Mouse (Mus musculus) mouse trophoblast stem cell (cell line): ENCODE measurements around the gene Acss2.
"Not testable (repeated sequence)": the region's sequence is repeated elsewhere in the genome, so short reads cannot be mapped to it uniquely, and the experiment has no call there.

ENCODE experiments used
- in situ Hi-C, 2 experiments: fragments of 300-500 bp; cut with MseI, MboI; formaldehyde crosslinking; loops; 2 replicates in 1 of 2; 3 replicates in 1 of 2; pipeline ENCODE4 v1.15.1; 2025

The Acss2 gene

DNA sequence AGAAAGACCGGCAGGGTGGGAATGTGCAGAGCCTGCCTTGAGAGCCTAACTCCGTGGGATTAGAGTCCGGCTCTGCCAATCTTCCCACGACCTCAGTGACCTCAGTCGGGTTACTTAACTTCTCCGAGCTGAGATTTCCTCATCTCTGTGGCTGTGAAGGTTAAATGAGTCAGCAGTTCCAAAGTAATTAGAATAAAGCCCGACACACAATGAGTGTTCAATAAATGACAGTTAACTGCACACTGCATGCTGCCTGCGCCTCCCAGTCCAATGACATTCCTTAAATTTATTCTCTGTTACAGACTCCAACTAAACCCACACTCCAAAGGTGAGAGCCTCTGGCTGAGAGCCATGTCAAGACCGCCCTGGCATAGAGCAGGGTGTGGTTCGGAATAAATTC is 67.7 kb downstream of the Acss2 start:
- in situ Hi-C loops: loop anchor here in 1 of 2 experiments (10.0 kb wide), 1 partner anchor 61 kb away; no protein-coding TSS in a partner anchor

DNA sequence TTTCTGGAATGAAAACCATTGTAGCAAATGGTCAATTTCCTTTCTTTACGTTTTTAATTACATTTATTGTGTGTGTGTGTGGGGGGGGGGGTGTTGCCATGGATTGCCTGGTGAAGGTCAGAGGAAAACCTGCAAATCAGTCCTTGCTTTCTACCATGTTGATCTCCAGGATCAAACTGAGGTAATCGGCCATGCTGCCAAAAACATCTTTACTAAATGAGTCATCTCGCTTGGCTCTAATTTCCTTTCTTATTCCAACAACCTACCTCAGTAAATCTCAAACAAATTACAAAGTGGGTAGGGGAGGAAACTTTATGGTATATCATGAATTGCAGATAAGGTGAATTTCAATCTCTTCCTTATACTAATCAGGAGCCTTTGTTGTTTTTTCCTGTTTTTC is 70.4 kb downstream of the Acss2 start:
- in situ Hi-C loops: loop anchor here in 1 of 2 experiments (10.0 kb wide), 1 partner anchor 63 kb away; no protein-coding TSS in a partner anchor

DNA sequence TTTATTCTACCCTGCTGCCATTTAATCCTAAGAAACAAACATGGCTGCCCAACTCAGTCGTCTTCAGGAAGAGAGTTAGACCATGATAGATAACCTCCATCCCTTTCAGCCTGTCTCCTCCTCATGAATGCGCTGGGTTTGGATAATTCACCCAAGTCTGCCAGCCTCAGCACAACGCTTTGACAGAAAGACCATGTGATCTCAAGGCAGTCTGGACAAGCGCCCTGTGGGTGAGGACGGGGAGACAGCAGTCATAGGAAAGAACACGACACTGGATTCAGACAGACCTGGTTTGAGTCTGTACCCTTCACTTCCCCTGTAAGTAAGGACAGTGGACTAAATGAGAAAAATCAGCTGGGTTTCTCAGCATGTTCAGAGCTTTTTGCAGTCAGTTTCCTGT is 71.8 kb downstream of the Acss2 start:
- in situ Hi-C loops: loop anchor here in 1 of 2 experiments (10.0 kb wide), 1 partner anchor 65 kb away; no protein-coding TSS in a partner anchor

DNA sequence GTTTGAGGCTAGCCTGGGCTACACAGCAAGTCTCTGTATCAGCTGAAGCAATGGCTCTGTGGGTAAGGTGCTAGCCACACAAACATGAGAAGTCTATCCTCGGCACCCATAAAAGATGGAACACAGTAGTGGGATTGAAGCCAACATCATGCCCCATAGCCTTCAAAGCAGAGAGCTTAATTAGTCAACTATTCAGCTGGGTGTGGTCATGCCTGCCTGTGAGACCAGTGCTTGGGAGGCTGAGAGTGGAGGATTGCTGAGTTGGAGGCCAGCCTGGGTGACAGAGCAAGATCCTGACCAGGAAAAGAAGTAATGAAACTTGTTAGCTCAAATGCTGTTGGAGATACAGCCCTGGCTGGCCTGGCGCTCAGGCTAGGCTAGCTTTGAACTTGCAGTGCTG is 73.1 kb downstream of the Acss2 start:
- in situ Hi-C loops: no loop called here

DNA sequence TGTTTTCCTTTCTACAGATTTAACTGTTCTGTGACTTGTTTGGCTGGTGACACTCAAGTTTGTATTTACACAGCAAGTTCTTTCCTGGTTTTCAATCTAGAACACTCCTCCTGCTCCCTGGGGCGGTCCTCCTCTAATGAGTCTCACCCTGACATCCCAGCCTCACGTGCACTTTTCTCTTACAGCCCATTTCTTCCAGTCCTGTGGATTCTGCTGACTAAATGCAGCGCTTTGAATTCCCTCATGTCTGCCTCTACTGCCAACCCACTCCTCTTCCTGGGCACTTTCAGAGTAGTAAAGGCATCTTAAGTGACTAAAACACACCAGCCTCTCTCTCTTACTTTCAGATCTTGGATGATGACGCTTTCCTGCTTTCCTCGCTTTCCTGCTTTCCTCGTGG is 73.9 kb downstream of the Acss2 start:
- in situ Hi-C loops: no loop called here

DNA sequence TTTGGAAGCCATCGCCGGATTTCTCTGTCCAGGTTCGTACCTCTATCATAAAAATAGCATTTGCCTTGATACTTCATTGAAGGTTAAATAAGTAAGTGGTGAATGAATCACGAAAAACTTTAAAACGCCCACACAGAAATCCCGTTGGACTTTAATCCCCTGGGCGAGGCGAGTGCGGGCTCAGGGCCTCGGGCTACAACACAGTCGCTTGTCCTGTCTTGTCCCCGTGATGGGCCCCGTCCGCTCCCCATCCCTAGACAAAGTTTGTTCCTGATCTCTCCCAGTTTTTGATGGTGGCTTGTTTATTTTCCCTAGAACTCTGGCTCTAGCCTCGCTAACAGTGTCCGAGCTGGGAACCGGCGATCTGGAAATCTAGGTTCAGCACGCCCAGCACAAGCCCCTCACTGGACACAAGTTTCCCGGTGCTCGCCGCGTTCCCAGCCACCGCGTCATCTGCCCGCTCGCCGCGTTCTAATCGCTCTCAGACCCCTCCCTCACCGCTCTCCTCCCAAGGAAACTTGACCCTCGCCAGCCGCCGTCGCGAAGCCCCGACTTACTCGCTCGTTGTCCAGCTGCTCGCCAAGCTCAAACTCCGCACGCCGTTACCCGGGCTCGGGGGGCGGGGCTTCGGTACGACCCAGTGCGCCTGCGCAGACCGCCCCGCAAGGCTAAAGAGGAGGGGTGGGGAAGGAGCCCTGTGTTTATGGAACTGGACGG is 74.5 kb downstream of the Acss2 start, which contains the start of gene Gss:
TSS of gene Gss (minus strand) at position 674 of the 717 bp plus-strand sequence.
- in situ Hi-C loops: no loop called here

DNA sequence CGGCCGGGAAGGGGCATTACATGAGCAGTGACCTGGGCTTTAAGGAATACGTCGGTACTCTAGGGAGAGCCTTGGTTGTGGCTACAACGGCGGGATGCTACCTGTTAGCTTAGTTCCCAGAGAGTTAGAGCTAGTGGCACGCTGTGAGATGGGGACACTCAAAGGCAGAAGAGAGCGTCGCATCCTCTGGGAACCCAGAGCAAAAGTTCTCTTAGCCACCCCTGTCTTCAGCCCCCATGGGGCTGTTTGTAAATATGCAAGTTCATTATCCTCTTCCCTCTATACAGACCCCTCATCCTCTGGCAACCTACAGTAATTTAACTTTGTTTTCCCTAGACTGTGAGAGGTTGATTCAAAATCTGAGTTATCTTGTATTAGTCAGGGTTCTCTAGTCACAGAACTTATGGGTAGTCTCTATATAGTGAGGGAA is 75.1 kb downstream of the Acss2 start:
- in situ Hi-C loops: no loop called here

DNA sequence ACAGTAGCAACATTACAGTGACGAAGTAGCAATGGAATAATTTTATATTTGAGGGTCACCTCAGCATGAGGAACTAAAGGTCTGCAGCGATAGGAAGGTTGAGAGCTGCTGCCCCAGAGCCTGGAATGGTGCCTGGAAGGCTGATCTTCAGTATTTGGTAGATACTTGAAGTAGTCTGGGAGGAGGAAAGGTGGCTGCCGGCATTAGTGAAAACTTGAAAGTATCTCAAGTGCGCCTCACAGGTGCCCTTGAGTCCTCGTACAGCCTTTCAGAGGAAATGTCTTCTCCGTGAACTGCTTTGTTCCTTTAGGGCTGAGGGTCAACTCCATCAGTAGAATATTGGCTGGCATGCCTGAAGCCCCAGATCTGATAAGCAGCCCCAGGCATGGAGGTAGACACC is 77.8 kb downstream of the Acss2 start:
- in situ Hi-C loops: no loop called here

DNA sequence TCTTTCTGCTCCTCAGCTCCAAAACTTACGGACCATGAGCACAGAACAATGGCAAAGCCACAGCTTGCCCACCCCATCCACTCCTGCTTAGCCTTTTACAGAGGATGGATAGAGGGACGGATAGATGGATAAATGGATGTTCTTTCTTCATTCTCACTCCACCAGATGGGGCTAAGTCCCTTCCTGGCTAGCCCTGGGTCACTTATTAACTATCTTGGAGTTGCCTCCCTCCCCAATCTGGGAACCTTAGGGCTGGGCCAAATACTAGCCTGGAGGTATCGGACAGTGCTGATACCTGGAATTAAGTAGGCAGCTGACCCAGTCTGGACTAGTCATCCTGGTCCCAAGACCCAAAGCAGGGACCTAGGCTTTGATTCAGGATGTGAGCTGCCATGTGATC is 86.0 kb downstream of the Acss2 start:
- in situ Hi-C loops: no loop called here

DNA sequence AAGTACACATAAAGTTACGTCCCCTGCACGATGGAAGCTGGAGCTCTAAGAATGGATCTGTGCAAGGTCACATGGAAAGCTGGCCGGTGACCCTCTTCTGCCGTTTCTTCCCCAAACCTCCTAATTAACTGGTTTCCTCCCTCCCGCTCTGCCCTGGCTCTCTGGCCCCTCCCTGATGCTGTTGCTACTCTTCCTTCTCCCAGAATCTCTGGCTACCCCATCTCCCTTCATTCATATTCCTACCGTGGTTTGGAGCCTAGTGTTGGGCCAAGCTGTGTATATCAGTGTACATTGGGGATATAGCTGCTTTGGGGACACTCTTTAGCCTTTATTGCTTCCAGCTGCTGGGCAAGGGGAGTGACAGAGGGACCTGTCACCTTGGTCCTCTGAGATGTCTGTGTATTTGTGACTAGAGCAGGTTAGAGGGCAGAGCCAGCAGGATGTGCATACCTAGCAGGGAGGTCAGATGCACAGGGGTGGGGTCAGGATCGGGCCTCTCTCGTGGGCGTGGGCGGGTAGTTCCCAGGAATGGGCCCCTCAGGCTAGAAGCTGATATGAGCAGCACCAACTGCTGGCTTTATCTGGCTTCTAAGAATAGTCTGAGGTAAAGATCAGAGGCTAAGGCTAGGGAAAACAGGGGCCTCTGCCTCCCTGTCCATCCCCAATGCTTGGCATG is 87.0 kb downstream of the Acss2 start:
- in situ Hi-C loops: no loop called here

DNA sequence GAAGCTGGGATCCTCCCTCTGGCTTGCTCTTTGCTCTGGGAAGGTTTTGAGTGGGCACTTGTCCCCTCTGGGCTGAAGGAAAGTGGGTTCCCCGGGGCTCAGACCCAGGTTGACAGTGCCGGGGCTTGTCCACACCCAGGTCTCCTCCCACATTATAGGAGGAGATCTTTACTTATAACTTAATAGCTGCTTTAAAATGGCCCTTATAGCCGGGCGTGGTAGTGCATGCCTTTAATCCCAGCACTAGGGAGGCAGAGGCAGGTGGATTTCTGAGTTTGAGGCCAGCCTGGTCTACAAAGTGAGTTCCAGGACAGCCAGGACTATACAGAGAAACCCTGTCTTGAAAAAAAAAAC is 87.5 kb downstream of the Acss2 start:
- in situ Hi-C loops: not testable (repeated sequence)

DNA sequence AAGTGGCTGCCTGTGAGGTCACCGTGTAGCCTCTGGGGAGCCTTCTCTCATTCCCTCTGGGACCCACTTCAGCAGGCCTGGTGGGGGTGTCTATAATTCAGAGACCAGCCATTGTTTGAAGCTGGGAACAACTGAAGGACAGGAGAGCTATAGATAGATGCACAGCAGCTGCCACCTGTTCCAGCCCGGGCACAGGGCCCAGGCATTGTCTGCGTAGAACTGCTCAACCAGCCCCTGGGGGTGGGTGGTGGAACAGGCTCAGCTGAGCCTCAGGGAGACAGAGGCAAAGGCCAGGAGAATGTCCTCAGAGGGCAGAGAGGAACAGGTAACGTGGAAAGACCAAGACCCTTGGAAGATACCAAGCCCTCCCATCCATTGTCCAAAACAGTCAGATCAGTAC is 88.6 kb downstream of the Acss2 start:
- in situ Hi-C loops: no loop called here

DNA sequence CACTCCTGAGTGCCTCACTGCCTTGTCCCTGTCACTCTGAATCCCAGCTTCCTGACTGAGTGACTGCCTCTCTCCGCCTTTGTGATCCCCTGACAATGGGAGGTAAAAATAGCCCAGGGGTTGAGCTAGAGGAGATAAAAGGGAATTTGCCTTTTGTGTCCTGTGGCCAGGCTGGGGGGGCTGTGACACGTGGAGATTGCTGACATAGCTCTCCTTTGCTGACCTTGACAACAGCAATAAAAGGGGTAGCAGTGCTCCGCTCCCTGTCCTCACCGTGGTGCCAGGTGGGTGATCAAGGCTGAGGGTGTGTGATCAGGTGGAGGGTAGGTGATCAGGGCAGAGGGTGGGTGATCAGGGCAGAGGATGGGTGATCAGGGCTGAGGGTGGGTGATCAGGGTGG is 93.2 kb downstream of the Acss2 start, which contains the start of gene Myh7b:
TSS of gene Myh7b (plus strand) at position 235 of the 400 bp plus-strand sequence.
- in situ Hi-C loops: no loop called here

DNA sequence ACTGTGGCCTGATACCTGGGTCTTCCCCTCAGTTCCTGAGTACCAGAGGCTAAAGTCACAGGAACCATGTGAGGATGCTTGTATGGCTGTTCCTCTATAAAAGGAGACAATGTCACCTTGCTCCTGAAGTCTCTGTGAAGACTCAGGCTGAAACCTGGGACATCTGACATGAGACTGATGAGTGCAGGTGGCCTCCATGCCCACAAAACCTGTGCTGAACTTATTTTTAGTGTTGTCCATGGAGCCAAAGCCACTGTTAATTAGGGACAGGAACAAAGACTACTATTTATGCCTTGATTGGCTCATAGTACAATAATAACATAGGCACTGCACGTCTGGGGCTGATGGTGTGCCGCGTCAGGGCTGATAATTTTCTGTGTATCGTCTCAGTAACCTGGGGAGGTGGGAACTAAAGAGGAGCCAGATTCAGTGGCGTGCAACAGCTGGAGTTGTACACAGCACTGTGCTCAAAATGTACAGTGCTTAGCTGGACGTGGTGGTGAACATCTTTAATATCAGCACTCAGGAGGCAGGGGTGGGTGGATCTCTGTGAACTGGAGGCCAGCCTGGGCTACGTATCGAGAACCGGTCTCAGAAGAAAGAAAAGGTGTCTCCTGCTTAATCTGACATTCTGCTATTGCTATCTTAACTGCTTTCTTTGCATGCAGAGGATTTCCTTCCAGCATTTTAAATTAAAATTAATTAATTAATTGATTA is 94.2 kb downstream of the Acss2 start:
- in situ Hi-C loops: no loop called here

DNA sequence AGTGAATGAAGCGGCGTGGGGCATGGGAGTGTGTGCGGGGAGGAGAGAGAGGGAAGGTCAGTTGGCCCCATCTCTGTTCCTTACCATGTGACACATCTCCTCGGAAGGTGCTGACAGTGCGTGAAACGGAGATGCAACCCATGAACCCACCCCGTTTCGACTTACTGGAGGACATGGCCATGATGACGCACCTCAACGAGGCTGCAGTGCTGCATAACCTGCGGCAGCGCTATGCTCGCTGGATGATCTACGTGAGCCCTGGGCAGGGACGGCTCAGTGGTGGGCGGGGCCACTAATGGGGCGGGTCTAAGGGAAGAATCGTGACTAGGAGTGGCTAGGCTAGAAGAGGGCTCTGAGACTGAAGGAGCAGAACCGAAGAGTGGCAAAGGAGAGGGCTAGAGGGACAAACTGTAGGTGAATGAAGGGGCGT is 95.6 kb downstream of the Acss2 start:
- in situ Hi-C loops: no loop called here

DNA sequence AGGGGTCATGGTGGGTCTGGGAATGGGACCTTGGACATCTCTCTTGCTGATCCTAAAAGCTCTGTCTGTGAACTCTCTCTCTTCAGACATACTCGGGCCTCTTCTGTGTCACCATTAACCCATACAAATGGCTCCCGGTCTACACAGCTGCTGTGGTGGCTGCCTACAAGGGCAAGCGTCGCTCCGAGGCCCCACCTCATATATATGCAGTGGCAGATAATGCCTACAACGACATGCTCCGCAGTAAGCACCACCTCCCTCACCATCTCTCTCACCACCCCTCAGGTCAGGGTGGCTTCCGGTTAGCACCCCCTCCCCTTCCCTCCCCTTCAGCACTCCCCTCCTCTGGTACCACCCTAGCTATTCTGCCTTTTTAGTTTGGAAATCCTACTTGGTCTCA is 96.2 kb downstream of the Acss2 start:
- in situ Hi-C loops: no loop called here

DNA sequence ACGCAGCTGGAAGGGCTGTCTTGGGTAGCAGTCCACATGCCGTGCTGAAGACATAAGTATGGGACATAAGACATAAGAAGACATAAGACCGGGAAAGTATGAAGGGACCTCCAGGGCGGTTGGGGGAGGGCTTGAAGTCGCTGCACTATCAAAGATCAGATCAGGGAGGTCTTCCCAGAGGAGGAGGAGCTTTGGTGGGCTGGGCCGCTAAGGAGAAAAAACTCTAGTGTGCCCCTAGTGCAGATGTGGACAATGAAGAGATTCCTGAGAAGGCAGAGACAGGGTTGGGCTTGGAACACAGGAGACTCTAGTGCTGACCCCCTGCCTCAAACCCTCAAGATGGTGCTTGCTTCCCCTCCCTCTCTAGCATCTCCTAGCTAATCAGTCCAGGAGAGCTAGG is 99.2 kb downstream of the Acss2 start:
- in situ Hi-C loops: no loop called here

DNA sequence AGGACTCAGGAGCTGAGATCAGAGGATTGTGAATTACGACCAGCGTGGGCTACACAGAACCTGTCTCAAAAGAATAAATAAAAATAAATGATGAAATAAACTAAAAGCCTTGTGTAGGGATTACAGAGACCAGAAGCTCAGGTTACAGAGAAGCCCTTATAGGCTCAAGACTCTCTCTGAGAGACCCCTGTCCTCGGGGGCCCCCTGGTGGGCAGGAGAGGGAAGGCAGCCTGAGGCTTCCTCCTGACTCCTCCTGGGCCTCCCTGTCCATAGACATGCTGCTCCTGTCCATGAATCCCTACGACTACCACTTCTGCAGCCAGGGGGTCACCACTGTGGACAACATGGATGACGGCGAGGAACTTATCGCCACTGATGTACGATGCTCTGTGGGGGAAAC is 102.1 kb downstream of the Acss2 start:
- in situ Hi-C loops: loop anchor here (5.0 kb wide), 2 partner anchors 103 to 108 kb away; partner anchors contain the start of genes Acss2 (in 1 of the 2) and Ggt7 (in 1 of the 2)

DNA sequence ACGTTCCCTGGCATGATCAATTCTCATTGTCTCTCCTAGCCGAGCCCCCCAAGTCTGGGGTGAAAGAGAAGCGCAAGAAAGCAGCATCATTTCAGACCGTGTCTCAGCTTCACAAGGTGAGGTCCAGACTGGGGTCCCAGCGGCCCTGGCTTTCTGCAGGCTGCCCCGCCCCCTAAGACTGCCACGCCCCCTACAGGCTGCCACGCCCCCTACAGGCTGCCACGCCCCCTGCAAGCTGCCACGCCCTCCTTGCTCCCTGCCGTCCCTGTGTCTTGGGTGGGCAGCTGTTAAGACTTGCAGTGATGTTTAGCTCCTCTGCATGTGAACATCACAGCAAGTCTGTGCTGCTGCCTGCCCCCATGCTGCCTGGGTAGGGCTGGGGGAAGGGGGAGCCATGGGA is 104.9 kb downstream of the Acss2 start:
- in situ Hi-C loops: loop anchor here (5.0 kb wide), 2 partner anchors 105 to 110 kb away; partner anchors contain the start of genes Acss2 (in 1 of the 2) and Ggt7 (in 1 of the 2)

DNA sequence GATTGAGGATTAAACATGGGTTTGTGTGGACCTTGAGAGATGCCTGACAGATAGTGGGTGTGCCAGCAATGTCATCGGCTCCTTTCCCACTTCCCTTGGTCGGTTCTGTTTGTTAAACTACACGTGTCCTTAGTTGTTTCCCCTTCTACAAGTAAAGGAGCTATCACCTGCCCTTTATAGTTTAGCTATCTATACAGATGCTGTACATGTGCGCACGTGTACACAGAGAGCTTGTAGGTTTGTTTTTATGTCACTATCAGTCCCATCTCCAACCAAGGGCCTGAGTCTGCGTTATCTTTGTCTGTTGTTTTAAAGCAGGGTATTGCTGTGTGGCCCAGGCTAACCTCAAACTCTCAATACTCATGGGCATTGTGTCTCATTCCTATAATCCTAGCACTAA is 106.2 kb downstream of the Acss2 start:
- in situ Hi-C loops: loop anchor here (5.0 kb wide), 2 partner anchors 107 to 112 kb away; partner anchors contain the start of genes Acss2 (in 1 of the 2) and Ggt7 (in 1 of the 2)

DNA sequence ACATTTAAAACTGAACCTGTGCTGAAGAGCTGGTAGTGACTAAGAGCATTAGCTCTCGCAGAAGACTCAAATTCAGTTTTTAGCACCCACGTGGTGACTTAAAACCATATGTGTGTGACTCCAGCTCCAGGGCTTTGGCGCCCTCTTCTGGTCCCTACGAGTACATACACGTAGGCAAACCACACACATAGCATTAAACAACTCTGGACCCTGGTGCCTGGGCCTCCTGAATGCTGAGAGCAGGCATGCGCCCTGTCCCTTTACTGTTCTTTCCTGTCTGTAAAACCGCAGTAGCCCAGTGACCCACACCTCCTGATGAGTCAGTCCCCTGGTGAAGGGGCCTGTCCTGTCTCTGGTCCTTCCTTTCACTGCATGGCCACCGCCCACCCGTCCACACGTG is 107.0 kb downstream of the Acss2 start:
- in situ Hi-C loops: loop anchor here (5.0 kb wide), 2 partner anchors 107 to 112 kb away; partner anchors contain the start of genes Acss2 (in 1 of the 2) and Ggt7 (in 1 of the 2)

DNA sequence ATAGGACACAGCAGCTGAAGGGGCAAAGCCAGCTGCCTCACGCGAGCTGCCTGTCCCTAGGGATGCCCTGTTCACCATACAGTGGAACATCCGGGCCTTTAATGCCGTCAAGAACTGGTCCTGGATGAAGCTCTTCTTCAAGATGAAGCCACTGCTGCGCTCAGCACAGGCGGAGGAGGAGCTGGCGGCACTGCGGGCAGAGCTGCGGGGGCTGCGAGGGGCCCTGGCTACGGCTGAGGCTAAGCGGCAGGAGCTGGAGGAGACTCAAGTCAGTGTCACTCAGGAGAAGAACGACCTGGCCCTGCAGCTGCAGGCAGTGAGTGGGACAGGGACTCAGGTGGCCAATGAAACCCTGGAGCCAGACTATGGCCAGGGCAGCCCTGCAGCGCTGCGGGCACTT is 108.5 kb downstream of the Acss2 start:
- in situ Hi-C loops: no loop called here
